Mouse (Mus musculus): ENCODE measurements around the gene Stx8. TPM values are rescaled to one million over a fixed set of nuclear protein-coding genes. Genes with fewer than 3 reads are reported as not detected.

Stx8 gene
- total and polyA plus RNA-seq, 2 experiments from 2014 or later = 10.8 to 65.8 TPM

DNA sequence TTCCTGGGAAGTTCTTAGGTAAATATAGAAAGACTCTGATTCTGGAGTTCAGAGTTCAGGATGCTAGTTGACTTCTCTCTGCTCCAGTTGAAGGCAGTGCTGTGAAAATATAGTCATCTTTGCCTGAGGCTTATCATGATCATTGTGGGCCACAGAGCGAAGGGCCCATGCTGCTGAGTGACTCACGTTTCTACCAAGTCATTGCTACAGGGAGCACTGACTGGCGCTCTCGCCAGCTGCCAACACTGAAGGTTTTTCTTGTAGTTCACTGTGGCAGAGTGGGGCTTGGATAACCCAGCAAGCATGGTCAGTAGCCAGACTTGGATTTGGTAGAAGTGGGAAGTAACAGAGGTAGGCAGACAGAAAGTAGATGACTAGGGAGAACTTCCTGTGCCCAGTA, 85.3 kb downstream of the Stx8 start:
- no peak for ATAC-seq

DNA sequence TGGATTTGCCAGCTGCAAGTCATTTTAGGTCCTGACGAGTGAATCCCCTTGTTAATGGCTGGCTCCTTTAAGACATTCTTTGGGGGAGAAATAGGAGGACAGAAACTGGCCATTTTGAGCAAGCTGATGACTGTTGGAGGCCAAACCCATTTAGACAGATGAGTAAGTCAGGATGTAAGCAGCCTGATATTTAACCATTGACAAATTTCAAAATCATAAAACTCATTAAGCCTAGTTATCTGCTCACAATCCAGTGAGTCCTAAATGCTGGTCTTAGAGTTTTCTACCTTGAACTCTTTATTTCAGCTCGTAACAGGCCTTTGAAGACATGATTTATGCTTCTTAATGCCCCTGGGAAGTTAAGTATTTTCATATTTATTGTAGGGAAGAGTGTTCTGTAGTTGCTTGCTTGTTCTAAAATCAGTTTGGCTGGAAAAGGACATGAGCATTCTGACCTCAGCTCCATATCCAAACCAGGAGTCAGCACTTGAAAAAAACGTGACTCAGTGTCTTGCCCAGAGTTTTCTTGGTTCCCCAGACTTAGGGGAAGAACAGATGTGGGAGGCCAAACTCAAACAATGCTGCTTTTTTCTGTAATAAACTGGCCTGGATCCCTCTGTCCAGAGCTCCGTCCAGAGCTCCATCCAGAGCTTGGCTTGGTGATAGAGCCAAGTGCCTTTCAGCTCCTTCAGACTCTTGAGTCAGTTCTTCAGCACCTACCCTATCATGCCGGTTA, 92.6 kb downstream of the Stx8 start:
- Histone ChIP-seq H3K9ac (replicated peaks; ENCODE audit: low read length) (no peak overlapping the region), H3K9me3 (ENCODE audit: low read length) (no peaks in the 10 kb centered on the region), H3K27me3 (ENCODE audit: insufficient read depth, low read length) (no peaks in the 10 kb centered on the region), H3K4me1 (ENCODE audit: insufficient read depth, low read length) (no peaks in the 10 kb centered on the region), H3K4me3 (ENCODE audit: low read length) (no peak overlapping the region), H3K36me3 (ENCODE audit: insufficient read depth, low read length) (no peaks in the 10 kb centered on the region), H3K27ac (no peak overlapping the region), H3K4me2 (ENCODE audit: low read depth, low read length) (no peak overlapping the region)
- no peak for TF ChIP-seq CTCF (IDR thresholded peaks at IDR 0.05; ENCODE audit: low read depth)
- DNase-seq (ENCODE audit: low spot score) (no peak), ATAC-seq (no peak)
- 78% methylated on average over 5 of the region's 5 CpGs for WGBS

More for the DNA sequence above, 85.3 kb downstream of the Stx8 start:
- Histone ChIP-seq H3K27ac (no peak overlapping the region), H3K9me3 (ENCODE audit: low read length) (no peaks in the 10 kb centered on the region), H3K36me3 (ENCODE audit: insufficient read depth, low read length) (no peaks in the 10 kb centered on the region), H3K4me2 (ENCODE audit: low read depth, low read length) (no peak overlapping the region), H3K4me1 (ENCODE audit: insufficient read depth, low read length) (peaks cover 7% of the 10 kb centered on the region; the same call in 1 of the 2 replicates), H3K9ac (replicated peaks; ENCODE audit: low read length) (no peak overlapping the region), H3K27me3 (ENCODE audit: insufficient read depth, low read length) (no peaks in the 10 kb centered on the region), H3K4me3 (ENCODE audit: low read length) (no peak overlapping the region)
- WGBS = 71% methylated on average over 4 of the region's 4 CpGs
- DNase-seq (ENCODE audit: low spot score) = no peak
- TF ChIP-seq CTCF (IDR thresholded peaks at IDR 0.05; ENCODE audit: low read depth) = no peak

DNA sequence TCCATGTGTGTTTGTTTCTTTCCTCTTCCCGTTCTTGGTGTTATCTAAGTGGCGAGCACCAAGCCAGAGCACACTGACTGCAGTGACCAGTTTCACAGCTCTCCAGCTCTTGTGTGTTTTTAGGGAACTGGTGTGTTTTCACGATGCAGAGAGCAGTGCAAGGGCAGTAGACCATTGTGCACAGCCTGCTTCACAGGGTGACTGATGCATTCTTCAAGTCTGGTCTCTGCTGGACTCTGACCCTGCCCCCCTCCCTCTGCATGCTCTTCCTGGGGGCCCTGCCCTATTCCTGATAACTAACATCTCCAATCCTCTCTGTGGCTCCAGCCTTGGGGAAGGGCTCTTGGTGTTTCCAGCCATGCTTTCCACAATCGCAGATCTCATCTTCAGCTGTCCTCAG, 94.7 kb downstream of the Stx8 start:
- no peaks in the 10 kb centered on the region for H3K4me1 ChIP-seq (ENCODE audit: insufficient read depth, low read length)
- 65% methylated on average over 4 of the region's 4 CpGs for WGBS
- DNase-seq (ENCODE audit: low spot score) = no peak
- H3K27me3 ChIP-seq (ENCODE audit: insufficient read depth, low read length) = no peaks in the 10 kb centered on the region
- no peak for TF ChIP-seq CTCF (IDR thresholded peaks at IDR 0.05; ENCODE audit: low read depth)
- H3K36me3 ChIP-seq (ENCODE audit: insufficient read depth, low read length) = no peaks in the 10 kb centered on the region
- no peak overlapping the region for H3K4me2 ChIP-seq (ENCODE audit: low read depth, low read length)
- H3K4me3 ChIP-seq (ENCODE audit: low read length) = no peak overlapping the region
- ATAC-seq = no peak
- no peaks in the 10 kb centered on the region for H3K9me3 ChIP-seq (ENCODE audit: low read length)
- H3K27ac ChIP-seq = no peak overlapping the region
- H3K9ac ChIP-seq (replicated peaks; ENCODE audit: low read length) = no peak overlapping the region

DNA sequence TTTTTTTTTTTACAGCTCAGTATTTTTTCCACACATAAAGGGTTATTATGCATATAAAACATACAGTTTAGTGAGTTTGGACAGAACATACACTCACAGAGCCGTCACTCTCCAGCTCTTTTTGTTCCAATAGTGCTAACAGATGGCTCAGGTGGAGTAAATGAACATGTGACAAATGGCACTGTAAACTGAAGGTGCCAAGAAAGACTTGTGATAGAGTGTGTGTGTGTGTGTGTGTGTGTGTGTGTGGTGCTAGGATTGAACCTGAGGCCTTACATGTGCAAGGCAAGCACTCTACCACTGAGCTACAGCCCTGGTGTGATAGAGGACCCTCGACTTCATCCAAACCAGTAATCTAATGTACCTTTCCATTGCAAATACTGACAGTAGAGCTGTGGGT, 96.1 kb downstream of the Stx8 start:
- H3K4me1 ChIP-seq (ENCODE audit: insufficient read depth, low read length) = no peaks in the 10 kb centered on the region
- no peaks in the 10 kb centered on the region for H3K9me3 ChIP-seq (ENCODE audit: low read length)
- WGBS = 81% methylated on average over 2 of the region's 2 CpGs
- no peak for DNase-seq (ENCODE audit: low spot score)
- no peaks in the 10 kb centered on the region for H3K36me3 ChIP-seq (ENCODE audit: insufficient read depth, low read length)
- no peak overlapping the region for H3K4me2 ChIP-seq (ENCODE audit: low read depth, low read length)
- H3K27ac ChIP-seq = no peak overlapping the region
- H3K9ac ChIP-seq (replicated peaks; ENCODE audit: low read length) = no peak overlapping the region
- no peak for ATAC-seq
- no peaks in the 10 kb centered on the region for H3K27me3 ChIP-seq (ENCODE audit: insufficient read depth, low read length)
- TF ChIP-seq CTCF (IDR thresholded peaks at IDR 0.05; ENCODE audit: low read depth) = no peak
- H3K4me3 ChIP-seq (ENCODE audit: low read length) = no peak overlapping the region

DNA sequence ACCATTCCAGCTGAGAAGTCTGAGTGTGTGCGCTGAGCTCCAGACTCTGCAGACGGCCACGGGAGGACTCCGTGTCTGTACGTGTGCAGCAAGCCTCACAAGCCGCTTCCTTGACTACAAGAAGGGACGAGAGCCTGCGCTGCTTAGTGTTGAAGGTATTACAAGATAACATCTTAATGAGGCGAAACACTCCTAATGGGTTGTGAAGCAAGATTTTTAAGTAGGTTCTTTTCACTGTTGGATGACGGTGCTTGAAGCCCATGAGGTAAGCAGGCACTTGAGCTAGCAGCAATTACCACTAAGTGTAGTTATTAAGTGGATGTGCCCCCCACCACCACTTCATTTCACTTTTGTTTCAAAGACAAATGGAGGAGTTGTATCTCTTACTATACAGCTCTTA, 101.8 kb downstream of the Stx8 start:
- Histone ChIP-seq H3K27me3 (ENCODE audit: insufficient read depth, low read length) (no peaks in the 10 kb centered on the region), H3K4me3 (ENCODE audit: low read length) (no peak overlapping the region), H3K4me1 (ENCODE audit: insufficient read depth, low read length) (no peaks in the 10 kb centered on the region), H3K9me3 (ENCODE audit: low read length) (no peaks in the 10 kb centered on the region), H3K36me3 (ENCODE audit: insufficient read depth, low read length) (no peaks in the 10 kb centered on the region), H3K4me2 (ENCODE audit: low read depth, low read length) (no peak overlapping the region), H3K9ac (replicated peaks; ENCODE audit: low read length) (no peak overlapping the region), H3K27ac (no peak overlapping the region)
- no peak for ATAC-seq
- 86% methylated on average over 10 of the region's 10 CpGs for WGBS
- DNase-seq (ENCODE audit: low spot score) = no peak
- TF ChIP-seq CTCF (IDR thresholded peaks at IDR 0.05; ENCODE audit: low read depth) = no peak

DNA sequence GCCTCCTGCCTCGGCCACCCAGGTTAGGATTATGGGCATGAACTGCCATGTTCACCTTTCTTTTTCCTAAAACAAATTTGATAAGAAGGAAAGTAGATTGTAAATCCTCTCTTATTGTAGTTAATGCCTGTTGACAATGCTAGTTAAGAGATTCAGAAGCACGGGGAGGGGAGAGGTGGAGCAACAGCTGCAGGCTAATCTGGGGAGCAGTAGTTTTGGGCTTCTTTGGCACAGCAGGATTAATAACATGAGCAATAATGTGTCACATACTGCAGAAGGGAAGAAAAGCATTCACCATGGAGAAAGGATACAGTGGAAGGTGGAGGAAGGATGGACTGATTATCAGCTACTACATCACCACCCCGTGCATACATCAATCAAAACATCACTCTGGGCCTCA, 104.1 kb downstream of the Stx8 start:
- Histone ChIP-seq H3K9me3 (ENCODE audit: low read length) (no peaks in the 10 kb centered on the region), H3K27ac (no peak overlapping the region), H3K36me3 (ENCODE audit: insufficient read depth, low read length) (no peaks in the 10 kb centered on the region), H3K4me3 (ENCODE audit: low read length) (no peak overlapping the region), H3K27me3 (ENCODE audit: insufficient read depth, low read length) (no peaks in the 10 kb centered on the region), H3K4me2 (ENCODE audit: low read depth, low read length) (no peak overlapping the region), H3K9ac (replicated peaks; ENCODE audit: low read length) (no peak overlapping the region), H3K4me1 (ENCODE audit: insufficient read depth, low read length) (no peaks in the 10 kb centered on the region)
- 69% methylated on average over 3 of the region's 3 CpGs for WGBS
- DNase-seq (ENCODE audit: low spot score) (no peak), ATAC-seq (no peak)
- no peak for TF ChIP-seq CTCF (IDR thresholded peaks at IDR 0.05; ENCODE audit: low read depth)

DNA sequence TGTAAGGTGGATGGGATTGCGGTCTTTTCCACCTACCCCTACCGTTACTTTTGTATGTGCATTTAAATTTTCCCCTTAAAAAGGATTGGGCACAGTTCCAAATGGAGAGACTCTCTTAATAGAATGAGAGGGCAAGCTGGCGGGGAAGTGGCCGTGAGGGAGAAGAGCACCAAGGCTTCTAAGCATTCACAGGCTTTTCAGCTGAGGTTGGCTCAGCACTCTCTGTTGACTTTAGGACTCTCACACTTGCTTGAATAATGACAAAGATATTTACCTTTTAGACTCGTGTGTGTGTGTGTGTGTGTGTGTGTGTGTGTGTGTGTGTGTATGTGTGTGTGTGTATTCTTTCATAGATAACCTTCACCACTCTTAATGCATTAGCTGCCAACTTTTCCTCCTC, 105.8 kb downstream of the Stx8 start:
- H3K27ac ChIP-seq = no peak overlapping the region
- no peak for TF ChIP-seq CTCF (IDR thresholded peaks at IDR 0.05; ENCODE audit: low read depth)
- no peak overlapping the region for H3K4me2 ChIP-seq (ENCODE audit: low read depth, low read length)
- 34% methylated on average over 5 of the region's 5 CpGs for WGBS
- no peaks in the 10 kb centered on the region for H3K27me3 ChIP-seq (ENCODE audit: insufficient read depth, low read length)
- H3K36me3 ChIP-seq (ENCODE audit: insufficient read depth, low read length) = no peaks in the 10 kb centered on the region
- no peak for ATAC-seq
- DNase-seq (ENCODE audit: low spot score) = no peak
- no peak overlapping the region for H3K9ac ChIP-seq (replicated peaks; ENCODE audit: low read length)
- no peaks in the 10 kb centered on the region for H3K9me3 ChIP-seq (ENCODE audit: low read length)
- H3K4me1 ChIP-seq (ENCODE audit: insufficient read depth, low read length) = no peaks in the 10 kb centered on the region
- H3K4me3 ChIP-seq (ENCODE audit: low read length) = no peak overlapping the region

All from hindbrain, postnatal 0 days (tissue).